Mouse (Mus musculus) neural tube, embryonic 14.5 days (tissue): Measurements from ENCODE around the gene Cacng4. TPM values are rescaled to one million over a fixed set of nuclear protein-coding genes. Genes with fewer than 3 reads are reported as not detected.

Experiments
- ATAC-seq: fragments of 200-750 bp; cut with Nextera tagmentation; 2 replicates; pipeline ENCODE4 v1.8.0; 2017; ENCODE audit warnings: low read depth, mild to moderate bottlenecking, moderate TSS enrichment, moderate library complexity
- H3K27ac ChIP-seq: fragments of 300-500 bp; sonication (generic); 2 replicates; pipeline ENCODE4 v1.5.1; 2014; ENCODE audit warnings: low read depth, mild to moderate bottlenecking, control low read depth, low read length, moderate library complexity, mixed read lengths
- H3K27me3 ChIP-seq: fragments of 300-500 bp; sonication (generic); 2 replicates; pipeline ENCODE4 v1.6.1; 2014; ENCODE audit warnings: low read length; ENCODE audit not compliant: control insufficient read depth, insufficient read depth
- H3K36me3 ChIP-seq: fragments of 300-500 bp; sonication (generic); 2 replicates; pipeline ENCODE4 v1.6.1; 2014; ENCODE audit warnings: low read length, mixed read lengths; ENCODE audit not compliant: control insufficient read depth, insufficient read depth
- H3K4me1 ChIP-seq: fragments of 300-500 bp; sonication (generic); 2 replicates; pipeline ENCODE4 v1.6.1; 2014; ENCODE audit warnings: low read length; ENCODE audit not compliant: control insufficient read depth, insufficient read depth
- H3K4me2 ChIP-seq: fragments of 300-500 bp; sonication (generic); 2 replicates; pipeline ENCODE4 v1.6.1; 2014; ENCODE audit warnings: mild to moderate bottlenecking, low read depth, low read length, control low read depth
- H3K4me3 ChIP-seq: fragments of 300-500 bp; sonication (generic); 2 replicates; pipeline ENCODE4 v1.5.1; 2014; ENCODE audit warnings: low read depth, low read length, control low read depth, mixed read lengths
- H3K9ac ChIP-seq: fragments of 300-500 bp; sonication (generic); replicated peaks from 2 replicates; pipeline ENCODE4 v1.6.1; 2014; ENCODE audit warnings: low read depth, mild to moderate bottlenecking, control low read depth, low read length, mixed read lengths
- H3K9me3 ChIP-seq: fragments of 300-500 bp; sonication (generic); 2 replicates; pipeline ENCODE4 v1.6.1; 2016; ENCODE audit warnings: low read length; ENCODE audit not compliant: control insufficient read depth
- WGBS: fragments of 180-500 bp; shearing (Covaris S2); extraction: QIAGEN DNeasy Blood & Tissue Kit; methylation state at CpG from one replicate; pipeline ENCODE4 v1.1.7; 2014; 5-methylcytosine and 5-hydroxymethylcytosine counted together
- polyA plus RNA-seq: library from polyadenylated mRNA; unstranded; fragments of >200 nt; fragmentation: Nextera tagmentation; extraction: Ambion mirVana; gene quantifications from 2 replicates; pipeline ENCODE4 v1.2.1, GENCODE M21; 2014

The Cacng4 gene
- polyA plus RNA-seq, 1 experiment from 2014 or later = 67.5 TPM

- H3K36me3 ChIP-seq = no peaks in the 10 kb centered on the region
- H3K4me3 ChIP-seq = no peak overlapping the region
- peaks cover 7% of the 10 kb centered on the region; the same call in 1 of the 2 replicates for H3K4me1 ChIP-seq
- no peaks in the 10 kb centered on the region for H3K9me3 ChIP-seq
- H3K27ac ChIP-seq = no peak overlapping the region
- WGBS = 87% methylated on average over 8 of the region's 8 CpGs
- no peak overlapping the region for H3K4me2 ChIP-seq
- H3K9ac ChIP-seq = no peak overlapping the region
- no peaks in the 10 kb centered on the region for H3K27me3 ChIP-seq
- ATAC-seq = no peak
These were observed 10.2 kb downstream of the Cacng4 start for GRCm38 (mm10) chr11:107783861-107784754.

GRCm38 (mm10) chr11:107782591-107782990 is 11.8 kb downstream of the Cacng4 start:
- Histone ChIP-seq H3K27me3 (no peaks in the 10 kb centered on the region), H3K4me1 (peaks cover 15% of the 10 kb centered on the region; the same call in 1 of the 2 replicates), H3K9ac (no peak overlapping the region), H3K36me3 (no peaks in the 10 kb centered on the region), H3K4me3 (no peak overlapping the region), H3K9me3 (no peaks in the 10 kb centered on the region), H3K27ac (no peak overlapping the region), H3K4me2 (no peak overlapping the region)
- 74% methylated on average over 5 of the region's 5 CpGs for WGBS
- ATAC-seq = no peak

GRCm38 (mm10) chr11:107778859-107779258 is 15.5 kb downstream of the Cacng4 start:
- Histone ChIP-seq H3K9me3 (no peaks in the 10 kb centered on the region), H3K4me1 (peaks cover 42% of the 10 kb centered on the region), H3K9ac (no peak overlapping the region), H3K36me3 (no peaks in the 10 kb centered on the region), H3K27ac (peak overlapping the region; percentile 72; the same call in 1 of the 2 replicates), H3K4me2 (no peak overlapping the region), H3K27me3 (no peaks in the 10 kb centered on the region), H3K4me3 (no peak overlapping the region)
- no peak for ATAC-seq
- WGBS = 30% methylated on average over 9 of the region's 9 CpGs

- peak; percentile 73 for ATAC-seq
- WGBS = 16% methylated on average over 12 of the region's 12 CpGs
- peak overlapping the region; percentile 9; the same call in 1 of the 2 replicates for H3K4me2 ChIP-seq
These were observed 16.9 kb downstream of the Cacng4 start for GRCm38 (mm10) chr11:107777487-107777886.

GRCm38 (mm10) chr11:107773312-107773711 is 21.0 kb downstream of the Cacng4 start:
- Histone ChIP-seq H3K9ac (no peak overlapping the region), H3K4me1 (peaks cover 55% of the 10 kb centered on the region), H3K27me3 (no peaks in the 10 kb centered on the region), H3K9me3 (no peaks in the 10 kb centered on the region), H3K4me2 (no peak overlapping the region), H3K27ac (no peak overlapping the region), H3K4me3 (no peak overlapping the region), H3K36me3 (no peaks in the 10 kb centered on the region)
- ATAC-seq = no peak
- 47% methylated on average over 8 of the region's 8 CpGs for WGBS

More at GRCm38 (mm10) chr11:107777487-107777886, 16.9 kb downstream of the Cacng4 start:
- Histone ChIP-seq H3K9ac (no peak overlapping the region), H3K36me3 (no peaks in the 10 kb centered on the region), H3K27me3 (no peaks in the 10 kb centered on the region), H3K9me3 (no peaks in the 10 kb centered on the region), H3K4me1 (peaks cover 54% of the 10 kb centered on the region), H3K27ac (peak overlapping the region; percentile 48; the same call in 1 of the 2 replicates), H3K4me3 (no peak overlapping the region)

- Histone ChIP-seq H3K4me1 (peaks cover 50% of the 10 kb centered on the region), H3K36me3 (no peaks in the 10 kb centered on the region), H3K4me2 (no peak overlapping the region), H3K9me3 (no peaks in the 10 kb centered on the region), H3K27me3 (no peaks in the 10 kb centered on the region), H3K9ac (no peak overlapping the region), H3K4me3 (no peak overlapping the region), H3K27ac (no peak overlapping the region)
- WGBS = 75% methylated on average over 6 of the region's 6 CpGs
- no peak for ATAC-seq
These were observed 22.4 kb downstream of the Cacng4 start for GRCm38 (mm10) chr11:107772002-107772401.

GRCm38 (mm10) chr11:107768361-107768760 is 26.0 kb downstream of the Cacng4 start:
- no peak overlapping the region for H3K4me3 ChIP-seq
- 50% methylated on average over 8 of the region's 8 CpGs for WGBS
- H3K9me3 ChIP-seq = no peaks in the 10 kb centered on the region
- H3K27ac ChIP-seq = 0 out of 2 replicates have a peak overlapping the region, but pooled peaks have one; percentile 10
- no peaks in the 10 kb centered on the region for H3K36me3 ChIP-seq
- H3K27me3 ChIP-seq = no peaks in the 10 kb centered on the region
- peaks cover 33% of the 10 kb centered on the region for H3K4me1 ChIP-seq
- H3K9ac ChIP-seq = no peak overlapping the region
- ATAC-seq = peak; percentile 20; the same call in 1 of the 2 replicates
- no peak overlapping the region for H3K4me2 ChIP-seq

- Histone ChIP-seq H3K36me3 (no peaks in the 10 kb centered on the region), H3K4me3 (no peak overlapping the region), H3K4me1 (peaks cover 32% of the 10 kb centered on the region), H3K27ac (0 out of 2 replicates have a peak overlapping the region, but pooled peaks have one; percentile 28), H3K9ac (no peak overlapping the region), H3K27me3 (no peaks in the 10 kb centered on the region), H3K4me2 (no peak overlapping the region), H3K9me3 (no peaks in the 10 kb centered on the region)
- 53% methylated on average over 12 of the region's 12 CpGs for WGBS
- ATAC-seq = no peak
These were observed 27.4 kb downstream of the Cacng4 start for GRCm38 (mm10) chr11:107766932-107767331.
